Comparison of ENCODE assay signal across 19 mouse cellular contexts in the genomic region with DNA sequence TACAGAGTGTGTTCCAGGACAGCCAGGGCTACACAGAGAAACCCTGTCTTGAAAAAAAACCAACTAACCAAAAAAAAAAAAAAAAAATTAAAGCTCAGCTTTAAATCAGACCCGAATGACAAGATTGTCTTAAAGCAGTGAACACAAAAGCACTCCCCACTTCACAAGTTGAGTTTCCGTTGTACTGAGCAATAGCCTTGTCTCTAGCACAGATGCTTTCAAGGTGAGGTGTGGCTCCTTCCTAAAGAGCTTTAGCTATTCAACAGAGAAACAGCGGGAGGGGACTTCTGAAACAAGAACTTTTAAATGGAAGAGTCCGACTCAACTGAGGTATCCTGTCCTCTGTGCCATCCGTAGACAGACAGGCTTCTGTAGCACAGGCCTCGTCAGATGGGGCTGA.
"Had no signal": no experiment of that assay in that cellular context is flagged by ENCODE, and none has a peak within 500 bp of the region (broad histone marks: within the 10 kb centered on the region; RNA-seq: fewer than 3 reads in every experiment).

No protein-coding gene starts in this region.

- H3K9ac ChIP-seq: lung, embryonic 14.5 days; midbrain, embryonic 12.5 days; neural tube, embryonic 13.5 days; neural tube, embryonic 15.5 days; stomach, embryonic 15.5 days had no signal

- H3K4me3 ChIP-seq: midbrain, embryonic 10.5 days; midbrain, embryonic 12.5 days; myocyte; neural tube, embryonic 13.5 days; neural tube, embryonic 15.5 days; stomach, embryonic 15.5 days had no signal

- H3K4me1 ChIP-seq: midbrain, embryonic 10.5 days; midbrain, embryonic 12.5 days; neural tube, embryonic 13.5 days; neural tube, embryonic 15.5 days; stomach, embryonic 15.5 days had no signal

- ATAC-seq: midbrain, embryonic 16.5 days had no signal

- DNase-seq: lung, adult 18-20 months; lung, embryonic 14.5 days; lung, postnatal 10 days; lung, postnatal 4 days; midbrain, embryonic 14.5 days; retina, postnatal 1 day; right cerebral cortex, adult 18-20 months; right cerebral cortex, postnatal 14 days; thymus, adult 2 months; thymus, postnatal 25 days; thymus, postnatal 4 days had no signal

- H3K4me2 ChIP-seq: lung, embryonic 14.5 days; midbrain, embryonic 12.5 days; neural tube, embryonic 13.5 days; neural tube, embryonic 15.5 days; stomach, embryonic 15.5 days had no signal

- H3K27me3 ChIP-seq: midbrain, embryonic 12.5 days; neural tube, embryonic 13.5 days; neural tube, embryonic 15.5 days; stomach, embryonic 15.5 days had no signal

- H3K27ac ChIP-seq: midbrain, embryonic 10.5 days; midbrain, embryonic 12.5 days; neural tube, embryonic 13.5 days; neural tube, embryonic 15.5 days; stomach, embryonic 15.5 days; stomach, postnatal 0 days had no signal

- H3K9me3 ChIP-seq: neural tube, embryonic 13.5 days; neural tube, embryonic 15.5 days; stomach, embryonic 15.5 days had no signal
